Mouse (Mus musculus): Measurements from ENCODE around the gene Carmil3. TPM values are rescaled to one million over a fixed set of nuclear protein-coding genes. Genes with fewer than 3 reads are reported as not detected.

The Carmil3 gene
- polyA plus RNA-seq (2014; fragmentation: Illumina TruSeq; extraction: RNeasy Lipid Tissue Mini Kit (QIAGEN cat#74804); ENCODE audit: low read depth, low replicate concordance): not detected

DNA sequence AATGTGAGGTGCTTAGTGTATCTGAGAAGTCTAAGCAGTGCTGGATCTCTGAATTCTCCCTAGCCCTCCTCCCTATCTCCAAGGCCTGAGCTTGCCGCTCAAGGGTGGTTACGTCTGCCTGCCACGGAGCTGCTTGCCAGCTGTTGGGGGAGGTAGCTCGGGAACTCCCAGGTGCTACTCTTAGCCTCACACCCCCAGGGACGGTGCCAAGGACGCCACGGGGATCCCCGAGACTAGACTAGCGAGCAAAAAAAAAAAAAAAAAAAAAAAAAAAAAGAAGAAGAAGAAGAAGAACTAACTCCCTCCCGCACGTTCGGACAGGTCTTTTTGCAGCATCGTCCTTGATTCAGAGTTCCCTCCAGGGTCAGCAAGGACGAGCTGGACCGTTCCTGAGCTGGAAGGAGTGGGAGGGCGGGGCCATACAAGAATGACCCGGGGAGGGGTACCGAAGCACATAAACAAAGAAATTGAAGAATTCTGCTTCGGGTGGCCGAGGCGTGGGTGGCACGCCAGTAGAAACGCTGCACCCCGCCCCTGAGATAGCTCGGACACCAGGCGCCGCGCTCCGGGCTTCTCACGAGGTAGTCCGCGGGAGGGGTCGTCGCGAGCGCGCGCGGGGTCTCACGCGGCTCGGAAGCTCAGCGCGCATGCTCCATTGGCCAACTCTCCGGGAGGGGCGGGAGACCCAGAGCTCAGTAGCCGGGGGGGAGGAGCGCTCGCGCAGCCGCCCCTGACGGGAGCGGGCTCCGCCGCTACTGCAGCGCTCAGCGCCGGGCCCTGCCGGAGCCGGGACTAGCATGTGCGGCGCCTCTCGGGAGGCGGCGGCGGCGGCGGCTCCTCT lies at the start of gene Carmil3:
Carmil3 (plus strand) TSS at position 291 of the 841 bp plus-strand sequence.

DNA sequence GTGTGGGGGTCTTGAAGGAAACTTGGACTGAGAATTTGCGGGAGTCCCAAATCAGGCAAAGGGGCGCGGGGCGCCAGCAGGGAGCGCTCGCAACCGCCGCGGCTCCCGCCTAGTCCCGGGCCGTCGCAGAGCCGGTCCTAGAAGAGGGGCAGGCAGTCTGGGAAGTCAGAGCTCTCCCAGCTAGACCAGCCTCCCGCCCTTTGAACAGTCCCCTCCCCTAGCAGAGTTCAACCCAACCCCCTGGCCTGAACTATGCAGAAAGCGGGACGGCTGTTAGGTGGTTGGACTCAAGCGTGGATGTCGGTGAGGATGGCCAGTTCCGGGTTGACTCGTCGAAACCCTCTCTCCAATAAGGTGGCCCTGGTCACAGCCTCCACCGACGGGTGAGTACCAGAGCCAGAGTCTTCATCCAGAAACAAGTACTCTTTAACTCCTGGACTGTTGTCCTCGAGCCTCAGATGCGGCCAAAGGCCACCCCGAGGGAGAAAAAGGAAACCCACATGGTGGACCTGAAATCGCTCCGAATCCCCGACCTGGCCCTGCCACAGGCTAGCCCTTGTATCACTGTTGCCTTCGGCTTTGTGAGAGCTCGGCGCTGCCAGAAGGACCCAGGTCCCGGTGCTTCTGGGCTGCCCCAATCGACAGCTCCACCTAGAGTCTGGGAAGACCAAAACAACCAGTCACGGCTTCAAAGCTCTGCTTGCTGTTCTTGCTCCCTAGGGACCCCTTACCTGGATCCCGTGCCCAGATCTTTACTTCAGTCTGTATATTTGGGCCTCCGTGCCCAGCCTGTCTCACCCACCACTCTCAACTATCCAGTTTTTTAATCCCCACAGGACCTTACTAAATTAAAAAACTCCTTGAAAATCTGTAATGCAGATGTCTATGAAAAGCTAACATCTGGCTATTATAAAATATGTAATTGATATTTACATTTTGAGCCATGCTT lies 11.5 kb upstream of the Carmil3 start, which contains the start of gene Dhrs4:
Dhrs4 (plus strand) TSS at position 108 of the 949 bp plus-strand sequence.

DNA sequence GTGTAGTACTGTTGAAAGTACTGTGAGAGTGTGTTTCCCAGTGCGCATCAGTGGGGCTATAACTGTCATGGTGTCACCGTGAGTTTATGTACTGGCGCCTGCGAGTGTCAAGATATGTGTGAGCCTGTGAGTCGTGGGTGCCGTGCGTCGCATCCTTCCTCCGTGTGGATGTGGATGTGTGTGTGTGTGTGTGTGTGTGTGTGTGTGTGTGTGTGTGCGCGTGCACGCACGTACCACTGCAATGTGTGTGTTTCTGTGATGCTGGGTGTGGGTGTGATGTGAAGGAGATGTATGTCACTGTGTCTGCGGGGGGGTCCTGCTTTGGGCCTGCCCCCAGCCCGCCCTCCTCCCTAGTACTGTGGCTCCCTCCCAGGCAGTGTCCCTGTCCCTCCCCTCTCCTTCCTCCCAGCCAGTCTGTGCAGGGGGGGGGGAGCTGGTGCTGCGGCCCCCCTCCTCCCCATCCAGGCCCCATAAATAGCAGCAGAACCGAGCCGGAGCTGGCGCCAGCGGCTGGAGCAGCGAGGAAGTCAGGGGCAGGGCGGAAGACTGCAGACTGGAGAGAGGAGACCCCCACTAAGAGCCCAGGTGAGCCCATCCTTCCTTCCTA lies 19.8 kb downstream of the Carmil3 start, which contains the start of gene Cpne6:
Cpne6 (plus strand) TSS at position 321 of the 607 bp plus-strand sequence.

DNA sequence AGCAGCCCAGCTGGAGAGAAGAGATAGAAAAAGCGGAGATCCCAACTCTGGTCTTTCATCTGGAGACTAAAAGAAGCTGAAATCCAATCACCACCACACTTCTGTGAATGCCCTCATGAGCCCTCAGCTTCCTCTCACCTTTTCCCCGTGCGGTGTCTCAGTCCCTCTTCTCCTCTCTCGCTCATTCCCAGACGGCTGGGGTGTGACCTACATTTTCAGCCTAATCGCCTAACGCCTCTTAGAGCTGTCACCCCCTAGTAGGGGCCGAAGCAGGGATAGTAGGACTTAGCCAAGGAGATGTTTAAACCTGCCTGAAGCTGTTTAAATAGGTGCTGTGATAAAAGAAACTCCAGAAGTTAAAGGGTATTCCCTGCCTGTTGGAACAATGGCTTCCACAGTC lies 34.3 kb downstream of the Carmil3 start, which contains the start of gene Nrl:
Nrl (minus strand) TSS at position 197 of the 400 bp plus-strand sequence.

DNA sequence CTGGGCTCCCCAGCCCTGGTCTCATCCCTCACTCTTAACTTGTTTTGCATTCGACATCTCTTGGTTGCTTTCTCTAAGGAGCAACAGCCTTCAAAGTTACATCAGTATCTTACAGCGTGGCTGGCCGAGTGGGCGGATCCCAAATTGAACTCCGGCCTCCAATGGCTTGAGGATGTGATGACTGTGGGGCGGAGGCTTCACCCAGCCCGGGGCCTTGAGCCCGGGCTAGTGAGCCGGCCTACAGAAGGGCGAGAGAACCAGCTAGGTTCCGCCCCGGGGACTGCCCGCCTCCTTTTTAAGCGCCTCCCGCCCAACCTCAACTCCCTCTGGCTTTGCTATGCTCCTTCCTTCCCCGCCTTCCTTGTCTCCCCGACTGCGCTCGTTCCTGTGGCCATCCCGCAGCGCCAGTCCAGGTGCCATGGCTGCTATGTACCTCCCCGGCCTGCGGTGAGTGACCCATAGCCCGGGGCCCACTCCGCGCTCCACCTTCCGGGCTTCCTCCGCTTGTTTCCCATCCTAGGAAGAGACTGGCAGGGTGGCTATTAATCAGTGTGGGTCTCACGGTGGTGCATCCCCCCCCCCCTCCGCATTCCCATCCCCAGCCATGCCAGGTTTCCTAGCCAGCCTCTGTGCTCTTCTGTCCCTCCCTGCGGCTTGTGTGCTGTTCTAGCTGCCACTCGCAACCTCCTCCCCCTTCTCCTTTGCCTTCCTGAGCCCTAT lies 49.8 kb downstream of the Carmil3 start, which contains the start of gene Pck2:
Pck2 (plus strand) TSS at position 200 of the 720 bp plus-strand sequence.

Other genes starting within 250 kb of the Carmil3 start
- gene Dhrs4, start 11.9 kb upstream of the Carmil3 start, polyA plus RNA-seq (2014; fragmentation: Illumina TruSeq; extraction: RNeasy Lipid Tissue Mini Kit (QIAGEN cat#74804); ENCODE audit: low read depth, low replicate concordance): 46.8 TPM
- gene Cpne6, start 19.8 kb downstream of the Carmil3 start, polyA plus RNA-seq (2014; fragmentation: Illumina TruSeq; extraction: RNeasy Lipid Tissue Mini Kit (QIAGEN cat#74804); ENCODE audit: low read depth, low replicate concordance): not detected
- gene Nrl, start 34.3 kb downstream of the Carmil3 start, polyA plus RNA-seq (2014; fragmentation: Illumina TruSeq; extraction: RNeasy Lipid Tissue Mini Kit (QIAGEN cat#74804); ENCODE audit: low read depth, low replicate concordance): not detected
- gene Pck2, start 49.6 kb downstream of the Carmil3 start, polyA plus RNA-seq (2014; fragmentation: Illumina TruSeq; extraction: RNeasy Lipid Tissue Mini Kit (QIAGEN cat#74804); ENCODE audit: low read depth, low replicate concordance): 4.3 TPM
- gene Dcaf11, start 69.4 kb downstream of the Carmil3 start, polyA plus RNA-seq (2014; fragmentation: Illumina TruSeq; extraction: RNeasy Lipid Tissue Mini Kit (QIAGEN cat#74804); ENCODE audit: low read depth, low replicate concordance): 19.7 TPM
- gene A730061H03Rik, start 69.8 kb downstream of the Carmil3 start, polyA plus RNA-seq (2014; fragmentation: Illumina TruSeq; extraction: RNeasy Lipid Tissue Mini Kit (QIAGEN cat#74804); ENCODE audit: low read depth, low replicate concordance): not detected
- not detected for gene Fitm1, start 85.0 kb downstream of the Carmil3 start, polyA plus RNA-seq (2014; fragmentation: Illumina TruSeq; extraction: RNeasy Lipid Tissue Mini Kit (QIAGEN cat#74804); ENCODE audit: low read depth, low replicate concordance)
- 266 TPM for gene Psme1, start 87.5 kb downstream of the Carmil3 start, polyA plus RNA-seq (2014; fragmentation: Illumina TruSeq; extraction: RNeasy Lipid Tissue Mini Kit (QIAGEN cat#74804); ENCODE audit: low read depth, low replicate concordance)
- 10.2 TPM for gene Emc9, start 94.7 kb downstream of the Carmil3 start, polyA plus RNA-seq (2014; fragmentation: Illumina TruSeq; extraction: RNeasy Lipid Tissue Mini Kit (QIAGEN cat#74804); ENCODE audit: low read depth, low replicate concordance)
- gene Psme2, start 100.5 kb downstream of the Carmil3 start, polyA plus RNA-seq (2014; fragmentation: Illumina TruSeq; extraction: RNeasy Lipid Tissue Mini Kit (QIAGEN cat#74804); ENCODE audit: low read depth, low replicate concordance): 161 TPM
- gene Rnf31, start 101.1 kb downstream of the Carmil3 start, polyA plus RNA-seq (2014; fragmentation: Illumina TruSeq; extraction: RNeasy Lipid Tissue Mini Kit (QIAGEN cat#74804); ENCODE audit: low read depth, low replicate concordance): 6.4 TPM
- gene Irf9, start 112.9 kb downstream of the Carmil3 start, polyA plus RNA-seq (2014; fragmentation: Illumina TruSeq; extraction: RNeasy Lipid Tissue Mini Kit (QIAGEN cat#74804); ENCODE audit: low read depth, low replicate concordance): 44.9 TPM
- gene Rec8, start 127.4 kb downstream of the Carmil3 start, polyA plus RNA-seq (2014; fragmentation: Illumina TruSeq; extraction: RNeasy Lipid Tissue Mini Kit (QIAGEN cat#74804); ENCODE audit: low read depth, low replicate concordance): 2.4 TPM
- 13.4 TPM for gene Ipo4, start 145.3 kb downstream of the Carmil3 start, polyA plus RNA-seq (2014; fragmentation: Illumina TruSeq; extraction: RNeasy Lipid Tissue Mini Kit (QIAGEN cat#74804); ENCODE audit: low read depth, low replicate concordance)
- 1.7 TPM for gene Gm49378, start 147.2 kb downstream of the Carmil3 start, polyA plus RNA-seq (2014; fragmentation: Illumina TruSeq; extraction: RNeasy Lipid Tissue Mini Kit (QIAGEN cat#74804); ENCODE audit: low read depth, low replicate concordance)
- 48.9 TPM for gene Tm9sf1, start 153.2 kb downstream of the Carmil3 start, polyA plus RNA-seq (2014; fragmentation: Illumina TruSeq; extraction: RNeasy Lipid Tissue Mini Kit (QIAGEN cat#74804); ENCODE audit: low read depth, low replicate concordance)
- gene Tssk4, start 159.5 kb downstream of the Carmil3 start, polyA plus RNA-seq (2014; fragmentation: Illumina TruSeq; extraction: RNeasy Lipid Tissue Mini Kit (QIAGEN cat#74804); ENCODE audit: low read depth, low replicate concordance): not detected
- gene Mdp1, start 169.9 kb downstream of the Carmil3 start, polyA plus RNA-seq (2014; fragmentation: Illumina TruSeq; extraction: RNeasy Lipid Tissue Mini Kit (QIAGEN cat#74804); ENCODE audit: low read depth, low replicate concordance): 32.2 TPM
- 44.1 TPM for gene Gmpr2, start 181.3 kb downstream of the Carmil3 start, polyA plus RNA-seq (2014; fragmentation: Illumina TruSeq; extraction: RNeasy Lipid Tissue Mini Kit (QIAGEN cat#74804); ENCODE audit: low read depth, low replicate concordance)
- 81.5 TPM for gene Nedd8, start 181.5 kb downstream of the Carmil3 start, polyA plus RNA-seq (2014; fragmentation: Illumina TruSeq; extraction: RNeasy Lipid Tissue Mini Kit (QIAGEN cat#74804); ENCODE audit: low read depth, low replicate concordance)
- 10.6 TPM for gene Tinf2, start 191.2 kb downstream of the Carmil3 start, polyA plus RNA-seq (2014; fragmentation: Illumina TruSeq; extraction: RNeasy Lipid Tissue Mini Kit (QIAGEN cat#74804); ENCODE audit: low read depth, low replicate concordance)
- gene Tgm1, start 223.3 kb downstream of the Carmil3 start, polyA plus RNA-seq (2014; fragmentation: Illumina TruSeq; extraction: RNeasy Lipid Tissue Mini Kit (QIAGEN cat#74804); ENCODE audit: low read depth, low replicate concordance): not detected
- gene Rabggta, start 231.6 kb downstream of the Carmil3 start, polyA plus RNA-seq (2014; fragmentation: Illumina TruSeq; extraction: RNeasy Lipid Tissue Mini Kit (QIAGEN cat#74804); ENCODE audit: low read depth, low replicate concordance): 0.47 TPM